Mouse (Mus musculus): ENCODE measurements around the gene Egfl6.
"Not testable (repeated sequence)": the region's sequence is repeated elsewhere in the genome, so short reads cannot be mapped to it uniquely, and the experiment has no call there.

Egfl6 gene

GRCm38 (mm10) chrX:166518345-166518744, 67.2 kb downstream of the Egfl6 start, which contains the start of gene Tceanc:
TSS of gene Tceanc (minus strand) at chrX:166518567.
- no peak for DNase-seq (ENCODE audit: low read depth, low spot score)

DNA sequence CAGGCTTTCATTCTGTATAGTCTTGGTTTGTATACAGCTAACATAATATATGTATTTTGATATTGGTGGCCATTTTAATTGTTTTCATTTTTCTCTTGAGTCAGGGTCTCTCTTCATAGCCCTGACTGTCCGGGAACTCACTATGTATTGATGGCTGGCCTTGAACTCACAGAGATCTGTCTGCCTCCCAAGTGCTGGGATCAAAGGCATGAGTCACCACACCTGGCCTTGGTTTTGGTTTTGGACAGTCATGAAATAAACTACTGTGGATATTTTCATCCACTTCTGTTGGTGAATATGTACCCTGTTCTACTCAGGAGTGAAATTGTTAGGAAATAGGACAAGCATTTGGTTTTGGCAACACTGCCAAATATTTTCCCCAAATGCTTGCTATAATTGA, 68.9 kb downstream of the Egfl6 start:
- no peak for DNase-seq (ENCODE audit: low read depth, low spot score)

- DNase-seq (ENCODE audit: low read depth, low spot score) = no peak
Observed at GRCm38 (mm10) chrX:166515923-166516322, 69.6 kb downstream of the Egfl6 start.

- not testable (repeated sequence) for DNase-seq (ENCODE audit: low read depth, low spot score)
Observed at GRCm38 (mm10) chrX:166514035-166514434, 71.5 kb downstream of the Egfl6 start.

GRCm38 (mm10) chrX:166512071-166512470, 73.4 kb downstream of the Egfl6 start:
- DNase-seq (ENCODE audit: low read depth, low spot score) = peak; percentile 56

DNA sequence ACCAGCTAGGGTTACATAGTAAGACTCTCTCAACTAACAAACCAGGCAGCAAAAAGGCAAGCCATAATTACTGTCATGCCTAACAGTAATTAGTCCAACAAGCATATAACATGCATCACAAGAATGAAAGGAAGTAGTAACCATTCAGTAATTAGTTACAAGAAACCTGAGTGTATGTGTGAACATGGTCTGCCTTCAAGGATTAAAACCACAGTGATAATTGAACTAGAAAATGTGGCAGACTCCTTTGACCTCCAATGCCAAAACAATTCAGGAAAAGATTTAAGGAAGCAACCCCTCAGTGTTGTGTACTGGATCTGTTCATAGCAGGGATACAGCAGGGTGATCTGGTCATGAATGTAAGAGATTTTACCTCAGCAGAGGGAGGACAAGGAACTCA, 74.4 kb downstream of the Egfl6 start:
- no peak for DNase-seq (ENCODE audit: low read depth, low spot score)

DNA sequence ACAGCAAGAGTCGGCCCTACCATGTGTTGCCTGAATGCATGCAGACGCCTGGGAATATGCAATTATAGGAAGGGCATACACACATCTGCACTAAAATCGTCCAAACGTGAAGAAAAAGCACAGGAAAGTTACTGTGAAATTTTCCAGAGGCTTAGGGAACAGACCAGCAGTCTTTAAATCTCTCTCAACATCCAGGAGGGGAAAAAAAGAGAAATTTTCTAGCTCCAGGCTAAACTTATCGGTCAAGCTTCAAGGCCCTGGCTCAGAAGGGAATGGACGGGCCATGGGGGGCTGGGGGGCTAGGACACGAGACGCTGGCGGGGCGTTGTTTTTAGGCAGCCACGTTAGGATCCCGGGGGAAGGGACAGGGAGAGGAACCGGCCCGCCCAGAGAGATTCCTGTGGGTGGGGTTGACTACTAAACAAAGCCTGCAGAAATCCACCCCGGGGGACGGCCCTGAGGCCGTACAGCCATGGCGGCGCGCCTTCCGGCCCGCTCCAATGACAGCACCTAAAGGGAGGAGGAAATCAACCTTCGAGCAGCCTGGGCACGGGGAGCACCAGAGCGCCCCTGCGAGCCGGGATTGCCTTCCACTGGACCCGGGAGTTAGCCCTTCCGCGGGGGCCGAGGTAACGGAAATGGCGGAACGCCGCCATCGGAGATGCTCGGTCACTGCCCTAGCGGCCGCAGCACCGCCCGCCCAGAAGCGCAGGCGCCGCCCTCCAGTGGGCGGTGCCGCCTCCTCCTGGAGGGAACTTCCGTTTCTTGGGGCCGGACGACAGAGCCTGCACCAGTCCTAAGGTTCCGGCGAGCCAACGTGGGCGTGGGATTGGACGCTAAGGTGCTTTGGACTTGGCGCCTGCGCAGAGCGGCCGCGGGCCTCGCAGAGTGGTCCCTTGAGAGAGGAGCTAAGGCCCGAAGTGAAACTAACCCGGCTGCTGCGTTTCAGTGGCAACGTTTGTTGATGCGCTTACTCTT, 75.5 kb downstream of the Egfl6 start:
- peak; percentile 98 for DNase-seq (ENCODE audit: low read depth, low spot score)

DNA sequence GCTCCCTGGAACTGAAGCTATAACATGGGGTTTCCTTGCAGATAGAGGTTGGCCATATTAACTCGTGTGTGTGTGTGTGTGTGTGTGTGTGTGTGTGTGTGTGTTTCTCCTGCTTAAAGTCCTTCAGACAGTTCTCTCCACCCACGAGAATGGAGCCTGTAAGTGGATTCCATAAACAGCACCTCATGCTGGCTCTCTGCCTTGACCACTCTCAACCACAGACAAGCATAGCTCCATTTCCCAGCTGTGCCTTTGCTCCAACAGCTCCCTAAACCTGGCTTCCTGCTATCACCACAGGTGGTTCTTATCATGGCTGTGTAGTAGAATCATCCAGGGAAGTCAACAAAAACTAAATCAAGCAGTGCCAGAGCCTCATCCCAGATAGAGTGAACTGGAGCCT, 81.1 kb downstream of the Egfl6 start:
- DNase-seq (ENCODE audit: low read depth, low spot score) = no peak

GRCm38 (mm10) chrX:166499496-166500190, 85.9 kb downstream of the Egfl6 start:
- DNase-seq (ENCODE audit: low read depth, low spot score) = no peak

- peak; percentile 30 for DNase-seq (ENCODE audit: low read depth, low spot score)
Observed at GRCm38 (mm10) chrX:166497771-166498170, 87.7 kb downstream of the Egfl6 start.

DNA sequence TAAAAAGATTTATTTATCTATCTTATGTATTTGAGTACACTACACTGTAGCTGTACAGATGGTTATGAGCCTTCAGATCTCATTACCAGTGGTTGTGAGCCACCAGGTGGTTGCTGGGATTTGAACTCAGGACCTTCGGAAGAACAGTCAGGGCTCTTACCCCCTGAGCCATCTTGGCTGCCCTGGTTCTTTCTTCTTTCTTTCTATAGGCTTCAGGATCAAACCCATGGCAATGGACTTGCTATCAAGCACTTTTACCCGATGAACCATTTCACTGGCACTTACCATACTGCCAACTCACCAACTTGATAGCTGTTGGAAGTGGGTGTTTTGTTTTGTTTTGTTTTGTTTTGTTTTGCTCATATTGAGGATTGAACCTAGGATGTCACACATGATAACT, 90.5 kb downstream of the Egfl6 start:
- no peak for DNase-seq (ENCODE audit: low read depth, low spot score)

- DNase-seq (ENCODE audit: low read depth, low spot score) = peak; percentile 94
Observed at GRCm38 (mm10) chrX:166479365-166479983, 106.0 kb downstream of the Egfl6 start, which contains the start of gene Rab9. TSS of gene Rab9 (minus strand) at chrX:166479867.

DNA sequence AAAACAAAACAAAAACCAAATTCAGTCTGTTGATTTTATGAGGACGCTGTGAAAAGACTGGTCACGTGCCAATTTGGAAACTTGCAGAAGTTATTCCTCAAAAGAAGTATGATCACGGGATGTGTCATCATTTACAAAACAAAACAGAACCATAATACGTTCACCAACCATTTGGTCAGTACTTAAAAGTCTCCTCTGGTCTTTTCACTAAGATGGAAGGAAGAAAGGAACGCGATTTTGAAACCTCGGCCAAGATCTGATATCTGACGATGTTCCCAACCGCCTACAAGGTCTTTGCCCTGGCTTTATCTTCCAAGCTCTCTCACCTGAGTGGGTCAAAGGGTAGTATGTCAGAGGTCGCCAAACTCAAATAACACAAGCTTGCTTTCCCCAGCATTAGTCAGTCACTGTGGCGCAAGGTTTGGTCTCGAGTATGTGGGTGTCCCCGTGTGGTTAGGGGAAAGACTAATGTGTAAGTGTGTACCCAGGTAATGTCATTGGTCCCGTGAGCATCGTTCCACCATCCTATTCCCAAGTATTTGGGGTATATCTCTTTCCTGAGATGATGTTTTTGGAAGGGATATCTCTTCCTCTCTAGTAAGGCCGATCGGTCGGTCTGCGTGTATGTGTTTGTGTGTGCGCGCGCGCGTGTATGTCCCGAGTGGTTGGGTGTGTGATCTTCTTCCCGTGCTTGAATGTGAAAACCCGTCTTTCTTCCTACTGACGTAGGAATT, 106.7 kb downstream of the Egfl6 start:
- peak; percentile 7 for DNase-seq (ENCODE audit: low read depth, low spot score)

DNA sequence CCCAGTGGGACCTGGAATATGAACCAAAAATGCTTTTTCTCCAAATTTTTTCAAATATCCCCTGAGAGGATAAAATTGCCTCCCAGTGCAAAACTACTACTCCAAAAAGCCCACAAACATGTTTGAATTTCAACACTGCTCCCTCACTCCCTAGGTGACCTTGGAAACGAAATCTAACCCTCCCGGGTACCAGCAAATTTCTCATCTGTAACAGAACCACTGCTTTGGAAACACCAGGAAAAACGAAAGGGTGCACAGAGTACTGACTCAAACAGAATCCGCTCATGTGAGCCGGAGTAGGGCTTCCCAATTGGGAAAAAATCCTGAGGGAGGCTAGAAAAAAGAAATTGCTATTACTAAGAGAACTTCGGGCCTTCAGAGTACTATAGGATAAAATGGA, 108.1 kb downstream of the Egfl6 start:
- no peak for DNase-seq (ENCODE audit: low read depth, low spot score)
